ENCODE assay signal across 7 mouse cellular contexts in the genomic region with DNA sequence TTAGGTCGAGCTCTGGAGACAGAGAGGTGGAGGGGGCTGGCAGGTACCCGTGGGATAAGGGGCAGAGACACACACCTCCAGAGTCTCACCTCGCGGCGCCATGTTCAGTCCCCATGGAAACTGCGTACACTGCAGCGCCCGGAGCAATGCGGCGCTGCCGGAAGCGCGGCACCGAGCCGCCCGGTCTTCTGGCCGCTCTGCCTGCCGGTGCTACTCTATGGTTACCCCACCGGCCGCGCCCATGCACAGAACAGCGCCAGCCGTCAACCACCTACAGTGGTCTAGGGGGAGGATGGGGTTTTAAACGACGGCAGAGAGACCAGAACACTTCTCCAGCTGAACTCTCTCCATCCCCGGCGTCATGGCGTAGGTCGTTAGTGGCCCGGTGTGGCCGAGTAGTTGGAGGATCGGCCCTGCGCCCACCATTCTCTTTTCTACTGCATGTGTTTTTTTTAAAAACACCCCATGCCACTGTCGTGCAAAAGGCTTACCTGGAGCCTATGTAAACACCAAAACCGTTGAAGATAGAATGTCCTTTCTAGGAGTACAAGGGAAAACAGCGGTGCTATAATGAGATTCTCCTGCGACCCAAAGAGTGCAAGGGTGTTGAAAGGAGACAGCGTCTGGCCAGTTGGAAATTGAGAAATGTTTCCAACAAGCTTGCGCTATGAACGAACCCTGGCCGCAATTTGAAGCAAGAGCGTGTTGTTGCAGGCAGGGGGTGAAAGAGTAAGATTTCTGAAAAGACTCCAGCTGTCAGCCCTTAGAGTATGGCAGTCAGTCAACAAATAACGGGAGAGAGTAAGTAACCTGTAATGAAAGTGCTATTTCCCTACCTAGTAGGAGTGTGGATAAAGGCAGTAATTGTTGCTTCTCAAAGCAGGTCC. TPM values are rescaled to one million over a fixed set of nuclear protein-coding genes. Genes with fewer than 3 reads are reported as not detected.
DNase-seq lines count a peak whose midpoint lies in the region; ATAC-seq lines count a peak whose summit lies in the region.

A gene (minus strand): TSS at position 615 of the 887 bp plus-strand sequence.

- DNase-seq in adrenal gland, postnatal 25 days, result peak; percentile 83
- DNase-seq in heart, adult 18-20 months, result peak; percentile 87 to 91
- peak; percentile 78 to 79 for DNase-seq in kidney, adult 8-10 months
- DNase-seq in spleen, postnatal 10 days (ENCODE audit: low spot score in 2 of 2), result peak; percentile 74 to 91

- peak within 1 kb of the TSS; percentile 68 for H3K9ac ChIP-seq in embryonic facial prominence, embryonic 12.5 days
- H3K9ac ChIP-seq in limb, embryonic 13.5 days, result peak within 1 kb of the TSS; percentile 69
- H3K9ac ChIP-seq in midbrain, embryonic 16.5 days (ENCODE audit: low read depth, low read length), result peak within 1 kb of the TSS; percentile 79

- peak within 1 kb of the TSS; percentile 46 for H3K27ac ChIP-seq in embryonic facial prominence, embryonic 12.5 days
- H3K27ac ChIP-seq in limb, embryonic 13.5 days, result peak within 1 kb of the TSS; percentile 52
- peak within 1 kb of the TSS; percentile 94 for H3K27ac ChIP-seq in midbrain, embryonic 16.5 days (ENCODE audit: low read length)

- H3K9me3 ChIP-seq in embryonic facial prominence, embryonic 12.5 days, result no peaks in the 10 kb centered on the region
- no peaks in the 10 kb centered on the region for H3K9me3 ChIP-seq in limb, embryonic 13.5 days
- no peaks in the 10 kb centered on the region for H3K9me3 ChIP-seq in midbrain, embryonic 16.5 days (replicated peaks; ENCODE audit: control insufficient read depth, low read length, poor library complexity, severe bottlenecking)

- H3K4me1 ChIP-seq in embryonic facial prominence, embryonic 12.5 days, result peaks cover 7% of the 10 kb centered on the region
- peaks cover 17% of the 10 kb centered on the region for H3K4me1 ChIP-seq in limb, embryonic 13.5 days
- peaks cover 19% of the 10 kb centered on the region for H3K4me1 ChIP-seq in midbrain, embryonic 16.5 days (ENCODE audit: control insufficient read depth, insufficient read depth, low read length)

- H3K4me2 ChIP-seq in embryonic facial prominence, embryonic 12.5 days (replicated peaks), result peak within 1 kb of the TSS; percentile 61
- peak within 1 kb of the TSS; percentile 79 for H3K4me2 ChIP-seq in limb, embryonic 13.5 days (replicated peaks)
- peak within 1 kb of the TSS; percentile 88 for H3K4me2 ChIP-seq in midbrain, embryonic 16.5 days (ENCODE audit: low read length)

- WGBS in embryonic facial prominence, embryonic 12.5 days, result 1% methylated on average over 43 of the region's 43 CpGs
- WGBS in limb, embryonic 13.5 days, result 1% methylated on average over 43 of the region's 43 CpGs
- 1% methylated on average over 42 of the region's 43 CpGs for WGBS in midbrain, embryonic 16.5 days

- peak within 1 kb of the TSS; percentile 59 for H3K4me3 ChIP-seq in embryonic facial prominence, embryonic 12.5 days
- H3K4me3 ChIP-seq in limb, embryonic 13.5 days, result peak within 1 kb of the TSS; percentile 66
- peak within 1 kb of the TSS; percentile 51 for H3K4me3 ChIP-seq in midbrain, embryonic 16.5 days (ENCODE audit: low read depth, low read length)

- no peaks in the 10 kb centered on the region for H3K27me3 ChIP-seq in embryonic facial prominence, embryonic 12.5 days
- H3K27me3 ChIP-seq in limb, embryonic 13.5 days, result no peaks in the 10 kb centered on the region
- H3K27me3 ChIP-seq in midbrain, embryonic 16.5 days (ENCODE audit: control insufficient read depth, insufficient read depth, low read depth, low read length), result no peaks in the 10 kb centered on the region

- peaks cover 19% of the 10 kb centered on the region for H3K36me3 ChIP-seq in embryonic facial prominence, embryonic 12.5 days
- H3K36me3 ChIP-seq in limb, embryonic 13.5 days, result peaks cover 29% of the 10 kb centered on the region
- H3K36me3 ChIP-seq in midbrain, embryonic 16.5 days (ENCODE audit: control insufficient read depth, insufficient read depth, low read length), result peaks cover 15% of the 10 kb centered on the region

- ATAC-seq in embryonic facial prominence, embryonic 12.5 days (ENCODE audit: insufficient number of reproducible peaks, insufficient read depth, low FRiP score, low TSS enrichment), result peak; percentile 99
- ATAC-seq in limb, embryonic 13.5 days (ENCODE audit: low FRiP score, low read depth), result peak; percentile 98
- peak; percentile 99 for ATAC-seq in midbrain, embryonic 16.5 days

RNA-seq across cellular contexts. Expression of the gene that starts here (rescaled TPM):
- 16.2 and 20.6 TPM in 2 replicates for total RNA-seq in adrenal gland, postnatal 25 days (2021)
- 61.7 and 62.5 TPM in 2 replicates for polyA plus RNA-seq in embryonic facial prominence, embryonic 12.5 days (2016; fragmentation: Nextera tagmentation; extraction: Ambion mirVana)
- total RNA-seq in heart, adult 18-20 months (2021), result 1 to 10 TPM; 4.9 to 5.8 TPM
- polyA plus RNA-seq in limb, embryonic 13.5 days (2015; fragmentation: Nextera tagmentation; extraction: Ambion mirVana), result 57.2 and 62.8 TPM in 2 replicates
- 52.0 and 52.3 TPM in 2 replicates for polyA plus RNA-seq in midbrain, embryonic 16.5 days (2015; fragmentation: Nextera tagmentation; extraction: Ambion mirVana)

Comparison
In these comparisons a context has a peak if more than half of its experiments do, and no peak if none do; other contexts are left out.
1. Peak in every context shown above with its lines: DNase-seq, ATAC-seq, H3K4me3 ChIP-seq and H3K27ac ChIP-seq.